Mouse (Mus musculus) ES-E14 (cell line): ENCODE data around the gene Clec14a. TPM values are rescaled to one million over a fixed set of nuclear protein-coding genes. Genes with fewer than 3 reads are reported as not detected.
"Not testable (repeated sequence)": the region's sequence is repeated elsewhere in the genome, so short reads cannot be mapped to it uniquely, and the experiment has no call there.

Experiments used
- DNase-seq: peaks from one replicate; pipeline ENCODE4 v3.0.0-alpha.2; 2013; ENCODE audit warnings: low read depth, low spot score
- H3K27ac ChIP-seq: 2 replicates; pipeline ENCODE4 v1.5.1; 2012; ENCODE audit warnings: low read depth, mild to moderate bottlenecking, low read length, moderate library complexity, mixed read lengths; ENCODE audit not compliant: poor library complexity, insufficient read depth, severe bottlenecking
- H3K36me3 ChIP-seq: 2 replicates; pipeline ENCODE4 v1.6.1; 2012; ENCODE audit warnings: mild to moderate bottlenecking, low read length, moderate library complexity, mixed read lengths; ENCODE audit not compliant: control insufficient read depth, poor library complexity, insufficient read depth, severe bottlenecking
- H3K4me1 ChIP-seq, 2 experiments: fragments of 150-350 bp in 1 of 2; sonication (generic) in 1 of 2; 2 replicates each; pipeline ENCODE4 v1.6.1; 2012; ENCODE audit warnings: low read length in 2 of 2, mild to moderate bottlenecking in 1 of 2, mixed read lengths in 1 of 2; ENCODE audit not compliant: control insufficient read depth in 2 of 2, insufficient read depth in 2 of 2, poor library complexity in 1 of 2
- H3K4me3 ChIP-seq, 2 experiments: fragments of 150-350 bp in 1 of 2; sonication (generic) in 1 of 2; 2 replicates each; pipeline ENCODE4 v1.5.1; 2012; ENCODE audit warnings: low read length in 2 of 2, low read depth in 1 of 2, mild to moderate bottlenecking in 1 of 2, mixed read lengths in 1 of 2; ENCODE audit not compliant: insufficient read depth in 1 of 2, poor library complexity in 1 of 2, severe bottlenecking in 1 of 2
- H3K9ac ChIP-seq: 2 replicates; pipeline ENCODE4 v1.6.1; 2012; ENCODE audit warnings: low read depth, mild to moderate bottlenecking, low read length, mixed read lengths; ENCODE audit not compliant: poor library complexity, insufficient read depth, severe bottlenecking
- H3K9me3 ChIP-seq: fragments of 150-350 bp; sonication (generic); 2 replicates; pipeline ENCODE4 v1.6.1; 2012; ENCODE audit warnings: low read depth, mild to moderate bottlenecking, low read length; ENCODE audit not compliant: control insufficient read depth, insufficient read depth
- CHD2 ChIP-seq: IDR thresholded peaks from 2 replicates; pipeline ENCODE4 v1.6.1; 2014; ENCODE audit warnings: mild to moderate bottlenecking, low read depth, low read length, inconsistent platforms
- HCFC1 ChIP-seq: IDR thresholded peaks from 2 replicates; pipeline ENCODE4 v1.6.1; 2012; ENCODE audit warnings: low read length, inconsistent platforms, borderline replicate concordance; ENCODE audit not compliant: insufficient read depth
- MAFK ChIP-seq: IDR thresholded peaks from 2 replicates; pipeline ENCODE4 v1.6.1; 2014; ENCODE audit warnings: mild to moderate bottlenecking, low read depth, low read length, inconsistent platforms; ENCODE audit not compliant: insufficient read depth
- ZC3H11A ChIP-seq: IDR thresholded peaks from 2 replicates; pipeline ENCODE4 v1.6.1; 2012; ENCODE audit warnings: low read depth, mild to moderate bottlenecking, inconsistent platforms, low read length, borderline replicate concordance
- ZNF384 ChIP-seq: IDR thresholded peaks from 2 replicates; pipeline ENCODE4 v1.6.1; 2012; ENCODE audit warnings: low read depth, low read length, inconsistent platforms
- in situ Hi-C, 2 experiments: fragments of 600-800 bp; cut with MboI; formaldehyde crosslinking; loops; one replicate each; pipeline ENCODE4 v1.15.1; 2025; ENCODE audit warnings: low sequenced_read_pairs in 2 of 2, inconsistent platforms in 1 of 2; ENCODE audit not compliant: unreplicated experiment in 2 of 2
- total RNA-seq: library from RNA; depleted of rRNA; stranded (reverse); fragments of 300-350 nt; gene quantifications from 2 replicates; pipeline ENCODE4 v1.2.3, GENCODE M21; 2012; rRNA removed

Clec14a gene
- 0.18 TPM in 1 of 2 replicates, not detected in the other for total RNA-seq

DNA sequence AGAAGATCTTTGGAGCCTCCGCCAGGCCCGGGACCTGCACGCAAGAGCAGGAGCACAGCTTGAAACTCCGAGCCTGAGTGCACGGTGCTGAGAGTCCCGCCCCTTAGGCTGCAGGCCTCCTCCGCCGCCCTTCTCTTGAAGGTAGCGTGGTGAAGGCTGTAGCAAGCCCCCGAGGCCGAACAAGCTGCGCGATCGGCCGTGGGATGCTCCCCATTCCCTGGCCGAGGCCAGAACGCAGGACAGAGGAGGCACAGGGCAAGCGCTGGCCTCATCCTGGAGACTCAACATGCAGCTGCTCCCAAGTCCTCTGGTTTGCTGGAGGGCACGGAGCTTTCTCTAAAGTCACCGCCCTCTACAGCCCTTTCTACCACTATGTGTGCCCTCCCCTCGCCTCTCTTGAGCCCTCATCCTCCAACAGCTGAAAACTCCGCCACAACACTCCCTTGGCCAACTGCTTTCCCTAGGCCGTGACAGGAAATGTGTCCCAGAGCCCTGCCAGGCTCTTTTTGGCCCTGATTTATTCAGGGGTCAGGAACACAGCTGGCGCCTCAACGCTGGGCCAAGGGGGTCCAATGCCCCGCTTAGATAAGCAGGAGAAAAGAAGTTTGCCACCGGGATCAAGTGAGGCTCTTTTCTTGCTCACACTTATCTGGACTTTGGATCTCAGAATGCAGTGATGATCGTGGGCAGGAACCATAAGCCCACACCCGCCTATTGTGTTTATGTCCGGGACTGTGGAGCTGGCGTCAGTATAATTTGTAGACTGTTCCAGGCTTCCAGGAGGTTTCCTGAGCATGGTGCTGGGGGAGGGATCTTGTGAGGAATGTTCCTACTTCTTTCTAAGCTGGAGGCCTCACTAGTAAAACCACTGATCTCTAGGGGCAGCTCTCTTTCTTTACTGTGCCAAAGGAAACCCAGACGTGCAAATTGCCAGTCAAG is at the start of gene Clec14a:
Clec14a (minus strand) TSS at position 728 of the 939 bp plus-strand sequence.
- H3K4me1 ChIP-seq: peaks cover 0 to 2% of the 10 kb centered on the region in 2 experiments; a peak in 1 of 4 replicates
- TF ChIP-seq ZNF384 (no peak), HCFC1 (no peak), CHD2 (no peak), ZC3H11A (no peak), MAFK (no peak)
- no peaks in the 10 kb centered on the region for H3K9me3 ChIP-seq
- H3K27ac ChIP-seq: no peak within 1 kb of the TSS
- DNase-seq: peak; percentile 36
- peak within 1 kb of the TSS; percentile 49; the same call in 1 of the 2 replicates for H3K9ac ChIP-seq
- no peaks in the 10 kb centered on the region for H3K36me3 ChIP-seq
- H3K4me3 ChIP-seq: peak within 1 kb of the TSS; percentile 21 to 55
- in situ Hi-C loops: no loop called here

DNA sequence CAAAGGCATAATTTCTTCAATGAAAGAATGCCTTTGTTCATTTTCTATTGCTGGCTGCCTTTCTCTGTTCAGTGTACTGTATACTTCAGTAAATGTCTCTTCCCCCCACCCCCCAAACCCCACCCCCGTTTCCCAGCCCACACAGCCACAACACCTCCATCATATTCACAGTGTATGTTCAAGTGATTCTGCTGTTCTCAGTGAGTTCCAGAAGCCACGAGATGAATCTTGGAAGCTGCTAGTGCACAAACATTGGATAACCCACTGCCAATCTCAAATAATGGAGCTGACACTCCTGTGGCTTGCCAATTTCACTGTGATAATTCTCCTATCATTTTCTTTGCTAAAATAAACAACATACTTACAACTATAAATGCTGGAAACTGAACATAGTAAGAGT is 38.7 kb upstream of the Clec14a start:
- no peaks in the 10 kb centered on the region for H3K4me1 ChIP-seq
- no peak overlapping the region for H3K9ac ChIP-seq
- no peak overlapping the region for H3K4me3 ChIP-seq
- TF ChIP-seq CHD2 (no peak), MAFK (no peak), ZNF384 (no peak), ZC3H11A (no peak), HCFC1 (no peak)
- H3K36me3 ChIP-seq: no peaks in the 10 kb centered on the region
- H3K27ac ChIP-seq: no peak overlapping the region
- DNase-seq: no peak
- H3K9me3 ChIP-seq: no peaks in the 10 kb centered on the region
- in situ Hi-C loops: no loop called here

GRCm38 (mm10) chr12:58306402-58306801 is 37.3 kb upstream of the Clec14a start:
- DNase-seq, H3K4me3 ChIP-seq, in situ Hi-C loops, H3K9ac ChIP-seq, H3K27ac ChIP-seq, H3K9me3 ChIP-seq, H3K4me1 ChIP-seq, H3K36me3 ChIP-seq: not testable (repeated sequence)

- no peak for TF ChIP-seq ZNF384
- no peak for TF ChIP-seq ZC3H11A
- TF ChIP-seq HCFC1: no peak
- TF ChIP-seq MAFK: no peak
- TF ChIP-seq CHD2: no peak
- H3K9ac ChIP-seq: no peak overlapping the region
- in situ Hi-C loops: no loop called here
These were observed 36.5 kb upstream of the Clec14a start for GRCm38 (mm10) chr12:58305567-58305966.

DNA sequence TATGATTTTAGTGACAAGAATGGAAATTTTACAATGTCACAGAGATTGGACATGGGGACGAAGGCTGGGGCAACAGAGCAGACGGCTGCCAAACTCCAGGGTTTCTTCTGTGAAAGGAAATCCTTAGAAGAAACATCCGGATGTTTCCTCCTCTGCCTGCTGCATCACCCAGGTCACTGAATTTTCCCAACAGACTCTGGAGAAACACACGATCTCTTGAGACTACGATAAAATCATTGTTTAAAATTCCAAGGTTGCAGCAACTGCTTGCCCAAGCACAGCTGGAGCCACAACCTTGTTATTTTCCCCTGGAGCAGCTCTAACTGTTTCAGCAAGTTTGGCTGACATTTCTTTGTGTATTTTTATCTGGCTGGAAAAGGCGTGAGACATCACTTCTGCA is 27.9 kb upstream of the Clec14a start:
- no peak overlapping the region for H3K4me3 ChIP-seq
- no peak for DNase-seq
- H3K4me1 ChIP-seq: no peaks in the 10 kb centered on the region
- no peak overlapping the region for H3K27ac ChIP-seq
- H3K9me3 ChIP-seq: no peaks in the 10 kb centered on the region
- no peaks in the 10 kb centered on the region for H3K36me3 ChIP-seq
- in situ Hi-C loops: no loop called here
- no peak overlapping the region for H3K9ac ChIP-seq
- TF ChIP-seq MAFK (no peak), CHD2 (no peak), ZNF384 (no peak), ZC3H11A (no peak), HCFC1 (no peak)

More at GRCm38 (mm10) chr12:58305567-58305966, 36.5 kb upstream of the Clec14a start:
- Histone ChIP-seq H3K27ac (no peak overlapping the region), H3K9me3 (no peaks in the 10 kb centered on the region), H3K4me3 (no peak overlapping the region), H3K36me3 (no peaks in the 10 kb centered on the region), H3K4me1 (no peaks in the 10 kb centered on the region)
- no peak for DNase-seq
